Mouse (Mus musculus): Measurements from ENCODE around the gene Rap1gds1. TPM values are rescaled to one million over a fixed set of nuclear protein-coding genes. Genes with fewer than 3 reads are reported as not detected.

Rap1gds1 gene
- total and polyA plus RNA-seq, 3 experiments, result 14.6 to 26.2 (median 24.2) TPM

- no peak overlapping the region for H3K27ac ChIP-seq
- intact Hi-C loops (cut with DNase I), result no loop called here
Measured at GRCm38 (mm10) chr3:138916591-138916990, 158.4 kb downstream of the Rap1gds1 start.

GRCm38 (mm10) chr3:138914626-138915288 lies 160.2 kb downstream of the Rap1gds1 start:
- H3K27ac ChIP-seq, result no peak overlapping the region
- no peak for TF ChIP-seq EP300 (IDR thresholded peaks at IDR 0.05; ENCODE audit: insufficient read depth, low read depth, low read length)
- no peak overlapping the region for H3K4me3 ChIP-seq
- no peaks in the 10 kb centered on the region for H3K79me2 ChIP-seq (replicated peaks; ENCODE audit: control insufficient read depth, insufficient read depth, low read length)
- WGBS, result 68% methylated on average over 8 of the region's 8 CpGs
- H3K36me3 ChIP-seq (ENCODE audit: control insufficient read depth, insufficient read depth, low read length), result no peaks in the 10 kb centered on the region
- H3K4me1 ChIP-seq (ENCODE audit: control insufficient read depth, insufficient read depth, low read length), result no peaks in the 10 kb centered on the region; the same call in 1 of the 2 replicates
- intact Hi-C loops (cut with DNase I), result no loop called here
- H3K27me3 ChIP-seq (ENCODE audit: control insufficient read depth, insufficient read depth, low read length), result no peaks in the 10 kb centered on the region
- H3K9ac ChIP-seq (ENCODE audit: low read depth, low read length), result no peak overlapping the region
- no peak for DNase-seq

More at GRCm38 (mm10) chr3:138916591-138916990, 158.4 kb downstream of the Rap1gds1 start:
- H3K4me3 ChIP-seq, result no peak overlapping the region
- no peaks in the 10 kb centered on the region for H3K36me3 ChIP-seq (ENCODE audit: control insufficient read depth, insufficient read depth, low read length)
- DNase-seq, result no peak
- H3K9ac ChIP-seq (ENCODE audit: low read depth, low read length), result no peak overlapping the region
- WGBS, result 91% methylated on average over 4 of the region's 4 CpGs
- no peaks in the 10 kb centered on the region for H3K27me3 ChIP-seq (ENCODE audit: control insufficient read depth, insufficient read depth, low read length)
- H3K4me1 ChIP-seq (ENCODE audit: control insufficient read depth, insufficient read depth, low read length), result no peaks in the 10 kb centered on the region; the same call in 1 of the 2 replicates
- no peaks in the 10 kb centered on the region for H3K79me2 ChIP-seq (replicated peaks; ENCODE audit: control insufficient read depth, insufficient read depth, low read length)
- TF ChIP-seq CTCF (IDR thresholded peaks at IDR 0.05) (no peak), POLR2A (IDR thresholded peaks at IDR 0.05; ENCODE audit: insufficient read depth, low read depth, low read length) (no peak), EP300 (IDR thresholded peaks at IDR 0.05; ENCODE audit: insufficient read depth, low read depth, low read length) (no peak)

- no peak overlapping the region for H3K9ac ChIP-seq (ENCODE audit: low read depth, low read length)
- no peaks in the 10 kb centered on the region for H3K4me1 ChIP-seq (ENCODE audit: control insufficient read depth, insufficient read depth, low read length)
- H3K36me3 ChIP-seq (ENCODE audit: control insufficient read depth, insufficient read depth, low read length), result no peaks in the 10 kb centered on the region
- H3K4me3 ChIP-seq, result no peak overlapping the region
- TF ChIP-seq EP300 (IDR thresholded peaks at IDR 0.05; ENCODE audit: insufficient read depth, low read depth, low read length) (no peak), POLR2A (IDR thresholded peaks at IDR 0.05; ENCODE audit: insufficient read depth, low read depth, low read length) (no peak), CTCF (IDR thresholded peaks at IDR 0.05) (no peak)
- intact Hi-C loops (cut with DNase I), result no loop called here
- 87% methylated on average over 8 of the region's 8 CpGs for WGBS
- H3K27ac ChIP-seq, result no peak overlapping the region
- DNase-seq, result no peak
- no peaks in the 10 kb centered on the region for H3K27me3 ChIP-seq (ENCODE audit: control insufficient read depth, insufficient read depth, low read length)
- no peaks in the 10 kb centered on the region for H3K79me2 ChIP-seq (replicated peaks; ENCODE audit: control insufficient read depth, insufficient read depth, low read length)
Measured at GRCm38 (mm10) chr3:138912504-138912903, 162.5 kb downstream of the Rap1gds1 start.

GRCm38 (mm10) chr3:138909313-138909712 lies 165.7 kb downstream of the Rap1gds1 start:
- WGBS, result 87% methylated on average over 2 of the region's 2 CpGs
- Histone ChIP-seq H3K4me1 (ENCODE audit: control insufficient read depth, insufficient read depth, low read length) (peaks cover 3% of the 10 kb centered on the region; the same call in 1 of the 2 replicates), H3K9ac (ENCODE audit: low read depth, low read length) (no peak overlapping the region), H3K27ac (no peak overlapping the region), H3K4me3 (no peak overlapping the region), H3K79me2 (replicated peaks; ENCODE audit: control insufficient read depth, insufficient read depth, low read length) (no peaks in the 10 kb centered on the region), H3K27me3 (ENCODE audit: control insufficient read depth, insufficient read depth, low read length) (no peaks in the 10 kb centered on the region), H3K36me3 (ENCODE audit: control insufficient read depth, insufficient read depth, low read length) (no peaks in the 10 kb centered on the region)
- TF ChIP-seq CTCF (IDR thresholded peaks at IDR 0.05), result no peak
- TF ChIP-seq EP300 (IDR thresholded peaks at IDR 0.05; ENCODE audit: insufficient read depth, low read depth, low read length), result no peak
- no peak for TF ChIP-seq POLR2A (IDR thresholded peaks at IDR 0.05; ENCODE audit: insufficient read depth, low read depth, low read length)
- intact Hi-C loops (cut with DNase I), result loop anchor here (5.0 to 10.0 kb wide), 4 partner anchors 167 to 715 kb away; partner anchors contain the start of genes 4930579F01Rik and Tspan5
- no peak for DNase-seq

- H3K4me3 ChIP-seq, result no peak overlapping the region
- no peaks in the 10 kb centered on the region for H3K27me3 ChIP-seq (ENCODE audit: control insufficient read depth, insufficient read depth, low read length)
- DNase-seq, result peak; percentile 52 to 66
- TF ChIP-seq CTCF (IDR thresholded peaks at IDR 0.05) (peak; percentile 99), EP300 (IDR thresholded peaks at IDR 0.05; ENCODE audit: insufficient read depth, low read depth, low read length) (peak; percentile 67; the same call in 1 of the 2 replicates), POLR2A (IDR thresholded peaks at IDR 0.05; ENCODE audit: insufficient read depth, low read depth, low read length) (no peak)
- WGBS, result 30% methylated on average over 17 of the region's 17 CpGs
- H3K9ac ChIP-seq (ENCODE audit: low read depth, low read length), result no peak overlapping the region
- intact Hi-C loops (cut with DNase I), result loop anchor here (5.0 to 10.0 kb wide), 4 partner anchors 164 to 711 kb away; partner anchors contain the start of genes 4930579F01Rik and Tspan5
- peaks cover 3% of the 10 kb centered on the region; the same call in 1 of the 2 replicates for H3K4me1 ChIP-seq (ENCODE audit: control insufficient read depth, insufficient read depth, low read length)
- H3K36me3 ChIP-seq (ENCODE audit: control insufficient read depth, insufficient read depth, low read length), result no peaks in the 10 kb centered on the region
- no peaks in the 10 kb centered on the region for H3K79me2 ChIP-seq (replicated peaks; ENCODE audit: control insufficient read depth, insufficient read depth, low read length)
- H3K27ac ChIP-seq, result peak overlapping the region; percentile 38
Measured at GRCm38 (mm10) chr3:138906112-138906880, 168.7 kb downstream of the Rap1gds1 start.
